Mouse (Mus musculus) lung, embryonic 16.5 days (tissue): ENCODE measurements around the gene Gm20765. TPM values are rescaled to one million over a fixed set of nuclear protein-coding genes. Genes with fewer than 3 reads are reported as not detected.

Source experiments
- ATAC-seq: fragments of 200-750 bp; cut with Nextera tagmentation; 2 replicates; pipeline ENCODE4 v1.8.0; 2017; ENCODE audit warnings: low read depth, mild to moderate bottlenecking, moderate library complexity
- H3K27ac ChIP-seq: fragments of 300-500 bp; sonication (generic); 2 replicates; pipeline ENCODE4 v1.5.1; 2014; ENCODE audit warnings: mild to moderate bottlenecking, control low read depth, low read length
- H3K27me3 ChIP-seq: fragments of 300-500 bp; sonication (generic); 2 replicates; pipeline ENCODE4 v1.6.1; 2014; ENCODE audit warnings: low read depth, low read length, mixed read lengths; ENCODE audit not compliant: control insufficient read depth, insufficient read depth
- H3K36me3 ChIP-seq: fragments of 300-500 bp; sonication (generic); 2 replicates; pipeline ENCODE4 v1.6.1; 2014; ENCODE audit warnings: low read length; ENCODE audit not compliant: control insufficient read depth, insufficient read depth
- H3K4me1 ChIP-seq: fragments of 300-500 bp; sonication (generic); replicated peaks from 2 replicates; pipeline ENCODE4 v1.6.1; 2014; ENCODE audit warnings: low read length, mixed read lengths; ENCODE audit not compliant: control insufficient read depth, insufficient read depth
- H3K4me2 ChIP-seq: fragments of 300-500 bp; sonication (generic); 2 replicates; pipeline ENCODE4 v1.6.1; 2014; ENCODE audit warnings: low read depth, low read length, control low read depth
- H3K4me3 ChIP-seq: fragments of 300-500 bp; sonication (generic); 2 replicates; pipeline ENCODE4 v1.5.1; 2014; ENCODE audit warnings: mild to moderate bottlenecking, low read length, control low read depth
- H3K9ac ChIP-seq: fragments of 300-500 bp; sonication (generic); 2 replicates; pipeline ENCODE4 v1.6.1; 2014; ENCODE audit warnings: low read length, control low read depth
- H3K9me3 ChIP-seq: fragments of 300-500 bp; sonication (generic); 2 replicates; pipeline ENCODE4 v1.6.1; 2016; ENCODE audit warnings: low read length; ENCODE audit not compliant: control insufficient read depth
- WGBS: fragments of 180-500 bp; shearing (Covaris S2); extraction: QIAGEN DNeasy Blood & Tissue Kit; methylation state at CpG from one replicate; pipeline ENCODE4 v1.1.7; 2014; 5-methylcytosine and 5-hydroxymethylcytosine counted together
- polyA plus RNA-seq: library from polyadenylated mRNA; unstranded; fragments of >200 nt; fragmentation: Nextera tagmentation; extraction: Ambion mirVana; gene quantifications from 2 replicates; pipeline ENCODE4 v1.2.1, GENCODE M21; 2015

The Gm20765 gene
- polyA plus RNA-seq, 1 experiment from 2014 or later = not detected

DNA sequence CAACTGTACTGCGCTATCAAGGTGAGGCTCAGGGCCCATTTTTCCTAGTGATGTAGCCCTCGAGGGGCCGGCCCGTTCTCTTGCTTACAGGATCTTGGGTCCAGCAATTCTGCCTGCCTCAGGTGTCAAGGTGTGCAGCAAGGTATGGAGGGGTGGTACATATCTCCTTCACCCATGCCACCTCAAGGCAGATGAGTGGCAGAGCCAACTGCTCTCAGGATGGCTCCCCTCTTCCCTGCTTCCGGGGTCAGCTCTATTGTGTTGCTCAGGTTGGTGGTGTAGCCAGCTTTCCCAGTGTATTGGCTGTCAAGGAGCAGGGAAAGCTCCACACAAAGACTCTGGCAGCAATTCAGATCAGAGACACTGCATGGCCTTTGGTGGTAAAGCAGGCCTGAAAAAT is 29.2 kb downstream of the Gm20765 start:
- Histone ChIP-seq H3K27me3 (no peaks in the 10 kb centered on the region), H3K4me1 (no peaks in the 10 kb centered on the region), H3K9me3 (no peaks in the 10 kb centered on the region), H3K36me3 (no peaks in the 10 kb centered on the region), H3K9ac (no peak overlapping the region), H3K4me3 (no peak overlapping the region), H3K4me2 (no peak overlapping the region), H3K27ac (no peak overlapping the region)
- WGBS = 88% methylated on average over 5 of the region's 5 CpGs
- ATAC-seq = no peak

DNA sequence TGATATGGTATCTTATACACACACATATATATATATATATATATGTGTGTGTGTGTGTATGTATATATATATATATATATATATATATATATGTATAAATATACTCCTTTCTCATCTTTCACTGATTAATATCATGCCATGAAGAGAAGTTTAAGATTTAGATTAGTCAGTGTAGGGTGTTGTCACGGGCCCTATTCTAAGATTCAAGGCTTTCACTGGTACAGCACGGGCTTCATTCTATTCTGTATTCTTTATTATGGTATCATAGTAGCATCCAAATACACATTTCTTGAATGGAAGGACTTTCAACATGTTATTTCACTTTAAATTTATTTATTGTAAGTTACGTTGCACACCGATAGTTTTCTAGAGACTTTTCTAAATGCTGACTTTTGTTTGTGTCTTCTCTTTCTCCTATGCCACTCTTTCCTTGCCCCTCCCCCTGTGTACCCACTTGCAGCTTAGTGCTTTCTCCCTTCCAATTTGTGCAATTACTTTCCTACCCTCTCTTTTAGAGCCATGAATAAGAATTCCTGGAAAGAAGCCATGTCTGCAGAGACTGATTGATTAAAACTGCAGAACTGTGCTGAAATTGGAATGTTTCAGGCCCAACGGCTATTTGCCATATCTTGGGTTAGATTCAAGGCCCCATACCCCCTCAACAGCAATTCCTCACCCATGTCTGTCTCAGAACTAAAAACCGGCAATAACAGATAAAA is 35.1 kb downstream of the Gm20765 start:
- no peak overlapping the region for H3K4me2 ChIP-seq
- no peak overlapping the region for H3K4me3 ChIP-seq
- H3K27me3 ChIP-seq = no peaks in the 10 kb centered on the region
- no peak overlapping the region for H3K9ac ChIP-seq
- H3K27ac ChIP-seq = no peak overlapping the region
- H3K36me3 ChIP-seq = no peaks in the 10 kb centered on the region
- no peaks in the 10 kb centered on the region for H3K9me3 ChIP-seq
- no peak for ATAC-seq
- H3K4me1 ChIP-seq = no peaks in the 10 kb centered on the region
- WGBS = 71% methylated on average over 6 of the region's 6 CpGs

Other genes starting within 250 kb of the Gm20765 start
- gene Gm21293, start 42.5 kb upstream of the Gm20765 start, polyA plus RNA-seq = not detected in 2 replicates
- not detected in 2 replicates for gene Gm6763, start 34.0 kb upstream of the Gm20765 start, polyA plus RNA-seq
- gene Gm8764, start 25.5 kb upstream of the Gm20765 start, polyA plus RNA-seq = not detected in 2 replicates
- gene Gm21304, start 17.0 kb upstream of the Gm20765 start, polyA plus RNA-seq = not detected in 2 replicates
- gene Gm21312, start 8.5 kb upstream of the Gm20765 start, polyA plus RNA-seq = not detected in 2 replicates
- gene Gm4340, start 8.5 kb downstream of the Gm20765 start, polyA plus RNA-seq = not detected in 2 replicates